Mouse (Mus musculus): ENCODE results near the gene Vmp1. TPM values are rescaled to one million over a fixed set of nuclear protein-coding genes. Genes with fewer than 3 reads are reported as not detected.

Vmp1 gene
- polyA plus RNA-seq, 1 experiment, result 132 TPM

DNA sequence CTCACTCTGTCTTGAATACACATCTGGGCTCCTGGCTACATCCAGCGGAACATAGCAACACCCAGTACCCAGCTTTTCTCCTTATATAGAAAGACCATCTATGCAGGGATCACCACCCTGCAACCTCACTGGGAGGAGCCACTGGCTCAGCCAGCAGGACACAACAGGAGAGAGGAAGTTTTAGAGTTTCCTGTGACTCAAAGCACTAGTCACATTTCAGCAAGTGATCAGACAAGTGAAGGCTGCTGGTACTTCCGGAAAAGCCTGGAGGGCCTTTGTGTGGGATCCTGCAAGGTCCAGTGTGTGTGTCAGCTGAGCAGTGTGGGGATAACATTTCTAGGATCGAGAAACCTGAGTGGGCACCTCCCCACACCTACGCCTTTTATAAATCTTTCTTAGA lies 106.4 kb downstream of the Vmp1 start:
- WGBS, result 87% methylated on average over 4 of the region's 4 CpGs
- no peak overlapping the region for H3K27ac ChIP-seq (ENCODE audit: insufficient read depth, low read length)
- no peaks in the 10 kb centered on the region for H3K27me3 ChIP-seq (ENCODE audit: control insufficient read depth, insufficient read depth, low read length)

DNA sequence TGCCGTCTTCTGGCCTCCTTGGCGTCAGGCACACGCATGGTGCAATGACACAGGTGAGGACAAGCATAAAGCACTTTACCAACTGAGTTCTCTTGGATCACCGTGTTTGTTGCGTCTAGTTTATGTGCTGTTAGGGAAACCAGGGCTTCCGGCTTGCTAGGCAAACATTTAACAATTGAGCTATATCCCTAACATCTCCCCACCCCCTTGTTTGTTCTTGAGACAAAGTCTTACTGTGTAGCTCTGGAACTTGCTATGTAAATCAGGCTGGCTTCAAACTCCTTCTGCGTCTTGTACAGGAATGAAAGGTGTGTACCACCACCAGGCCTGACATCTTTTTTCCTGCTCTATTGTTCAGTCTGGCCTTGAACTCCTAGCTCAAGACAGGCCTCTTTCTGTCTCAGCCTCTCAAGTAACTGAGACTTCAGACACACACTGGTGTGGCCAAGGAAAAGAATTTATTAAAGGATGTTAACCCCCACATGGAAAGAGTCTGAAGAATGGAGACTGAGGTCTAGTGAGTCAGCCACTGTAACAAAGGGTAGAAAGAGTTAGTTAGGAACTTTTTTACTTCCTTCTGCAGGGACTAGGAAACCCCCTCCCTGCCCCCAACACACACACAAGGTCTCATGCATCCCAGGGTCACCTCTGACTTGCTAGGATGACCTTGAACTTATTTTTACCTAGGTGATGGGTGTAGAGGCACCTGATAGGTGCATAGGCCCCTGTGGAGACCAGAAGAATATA lies 107.8 kb downstream of the Vmp1 start:
- H3K27me3 ChIP-seq (ENCODE audit: control insufficient read depth, insufficient read depth, low read length), result no peaks in the 10 kb centered on the region
- DNase-seq, result no peak
- WGBS, result 82% methylated on average over 7 of the region's 7 CpGs
- no peak overlapping the region for H3K4me3 ChIP-seq (replicated peaks; ENCODE audit: insufficient read depth, low read depth, low read length)
- H3K4me1 ChIP-seq (ENCODE audit: control insufficient read depth, insufficient read depth, low read length), result peaks cover 3% of the 10 kb centered on the region; the same call in 1 of the 2 replicates
- H3K27ac ChIP-seq (ENCODE audit: insufficient read depth, low read length), result no peak overlapping the region
- no peak for TF ChIP-seq POLR2A (IDR thresholded peaks at IDR 0.05; ENCODE audit: borderline replicate concordance, insufficient read depth, low read length)
- no peak for TF ChIP-seq CTCF (IDR thresholded peaks at IDR 0.05; ENCODE audit: borderline replicate concordance, insufficient read depth, low read depth, low read length)

More for the DNA sequence above, 106.4 kb downstream of the Vmp1 start:
- H3K4me1 ChIP-seq (ENCODE audit: control insufficient read depth, insufficient read depth, low read length), result no peaks in the 10 kb centered on the region
- H3K4me3 ChIP-seq (replicated peaks; ENCODE audit: insufficient read depth, low read depth, low read length), result no peak overlapping the region
- no peak for DNase-seq
- TF ChIP-seq POLR2A (IDR thresholded peaks at IDR 0.05; ENCODE audit: borderline replicate concordance, insufficient read depth, low read length) (no peak), CTCF (IDR thresholded peaks at IDR 0.05; ENCODE audit: borderline replicate concordance, insufficient read depth, low read depth, low read length) (no peak)

DNA sequence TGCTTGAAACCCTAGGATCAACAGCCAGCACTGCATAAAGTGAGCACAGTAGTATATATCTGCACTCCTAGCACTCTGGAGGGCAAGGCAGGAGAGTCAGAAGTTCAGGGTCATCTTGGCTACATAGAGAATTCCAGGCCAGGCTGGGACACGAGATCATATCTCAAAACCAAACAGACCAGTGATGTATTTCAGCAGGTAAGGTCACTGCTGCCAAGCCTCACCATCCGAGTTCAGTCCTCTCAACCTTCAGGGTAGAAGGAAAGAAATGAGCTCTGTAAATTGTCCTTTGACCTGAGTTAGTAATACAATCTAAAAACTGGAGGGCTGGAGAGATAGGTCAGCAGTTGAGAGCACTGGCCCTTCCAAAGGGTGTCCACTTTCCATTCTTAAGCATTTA lies 109.2 kb downstream of the Vmp1 start:
- no peak for DNase-seq
- TF ChIP-seq POLR2A (IDR thresholded peaks at IDR 0.05; ENCODE audit: borderline replicate concordance, insufficient read depth, low read length), result no peak
- TF ChIP-seq CTCF (IDR thresholded peaks at IDR 0.05; ENCODE audit: borderline replicate concordance, insufficient read depth, low read depth, low read length), result no peak
- Histone ChIP-seq H3K4me3 (replicated peaks; ENCODE audit: insufficient read depth, low read depth, low read length) (no peak overlapping the region), H3K27ac (ENCODE audit: insufficient read depth, low read length) (no peak overlapping the region), H3K27me3 (ENCODE audit: control insufficient read depth, insufficient read depth, low read length) (no peaks in the 10 kb centered on the region), H3K4me1 (ENCODE audit: control insufficient read depth, insufficient read depth, low read length) (peaks cover 3% of the 10 kb centered on the region; the same call in 1 of the 2 replicates)
- 68% methylated on average over 2 of the region's 2 CpGs for WGBS

DNA sequence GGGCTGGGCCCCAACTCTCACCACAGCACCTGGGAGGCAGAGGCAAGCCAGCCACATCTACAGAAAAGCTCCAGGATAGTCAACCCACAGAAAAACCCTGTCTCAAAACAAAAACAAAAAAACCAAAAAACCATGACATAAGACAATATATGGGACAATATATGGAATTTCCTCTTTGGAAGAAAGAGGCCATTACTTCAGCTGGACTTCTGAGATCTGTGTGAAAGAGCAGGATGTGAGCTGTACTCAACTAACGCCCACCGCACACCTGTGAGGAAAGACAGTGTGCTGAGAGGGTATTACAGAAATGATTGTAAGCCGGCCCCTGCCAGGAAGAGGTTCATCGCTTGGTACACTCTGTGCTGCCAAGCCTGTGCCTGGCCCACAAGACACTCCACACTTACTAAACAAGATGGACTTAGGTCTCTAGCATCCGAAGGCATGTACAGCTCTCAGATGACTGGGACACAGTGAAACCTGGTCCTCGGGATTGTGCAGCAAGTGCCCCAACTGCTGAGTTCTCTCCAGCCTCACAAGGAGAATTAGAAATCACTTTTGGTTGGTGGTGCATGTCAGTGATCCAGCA lies 109.9 kb downstream of the Vmp1 start:
- DNase-seq, result no peak
- Histone ChIP-seq H3K4me1 (ENCODE audit: control insufficient read depth, insufficient read depth, low read length) (peaks cover 3% of the 10 kb centered on the region; the same call in 1 of the 2 replicates), H3K27me3 (ENCODE audit: control insufficient read depth, insufficient read depth, low read length) (no peaks in the 10 kb centered on the region), H3K4me3 (replicated peaks; ENCODE audit: insufficient read depth, low read depth, low read length) (no peak overlapping the region), H3K27ac (ENCODE audit: insufficient read depth, low read length) (no peak overlapping the region)
- TF ChIP-seq POLR2A (IDR thresholded peaks at IDR 0.05; ENCODE audit: borderline replicate concordance, insufficient read depth, low read length) (no peak), CTCF (IDR thresholded peaks at IDR 0.05; ENCODE audit: borderline replicate concordance, insufficient read depth, low read depth, low read length) (no peak)
- 91% methylated on average over 6 of the region's 6 CpGs for WGBS

DNA sequence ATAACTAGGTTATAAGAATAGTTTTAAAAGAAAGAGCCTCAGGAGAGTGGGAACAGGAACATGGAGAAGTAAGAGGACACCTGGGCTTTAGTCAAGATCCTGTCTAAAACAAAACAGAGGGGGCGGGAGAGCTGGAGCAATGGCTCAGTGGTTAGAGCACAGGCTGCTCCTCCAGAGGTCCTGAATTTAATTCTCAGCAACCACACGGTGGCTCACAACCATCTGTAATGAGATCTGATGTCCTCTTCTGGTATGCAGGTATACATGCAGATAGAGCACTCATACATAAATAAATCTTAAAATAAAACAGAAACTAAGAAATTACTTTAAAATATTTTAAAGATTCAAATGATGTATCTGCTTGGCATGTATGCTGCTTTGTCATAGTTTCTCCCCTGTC lies 111.0 kb downstream of the Vmp1 start:
- 74% methylated on average over 2 of the region's 2 CpGs for WGBS
- TF ChIP-seq CTCF (IDR thresholded peaks at IDR 0.05; ENCODE audit: borderline replicate concordance, insufficient read depth, low read depth, low read length) (no peak), POLR2A (IDR thresholded peaks at IDR 0.05; ENCODE audit: borderline replicate concordance, insufficient read depth, low read length) (no peak)
- Histone ChIP-seq H3K27me3 (ENCODE audit: control insufficient read depth, insufficient read depth, low read length) (no peaks in the 10 kb centered on the region), H3K4me3 (replicated peaks; ENCODE audit: insufficient read depth, low read depth, low read length) (no peak overlapping the region), H3K27ac (ENCODE audit: insufficient read depth, low read length) (no peak overlapping the region), H3K4me1 (ENCODE audit: control insufficient read depth, insufficient read depth, low read length) (peaks cover 3% of the 10 kb centered on the region; the same call in 1 of the 2 replicates)
- DNase-seq, result no peak

DNA sequence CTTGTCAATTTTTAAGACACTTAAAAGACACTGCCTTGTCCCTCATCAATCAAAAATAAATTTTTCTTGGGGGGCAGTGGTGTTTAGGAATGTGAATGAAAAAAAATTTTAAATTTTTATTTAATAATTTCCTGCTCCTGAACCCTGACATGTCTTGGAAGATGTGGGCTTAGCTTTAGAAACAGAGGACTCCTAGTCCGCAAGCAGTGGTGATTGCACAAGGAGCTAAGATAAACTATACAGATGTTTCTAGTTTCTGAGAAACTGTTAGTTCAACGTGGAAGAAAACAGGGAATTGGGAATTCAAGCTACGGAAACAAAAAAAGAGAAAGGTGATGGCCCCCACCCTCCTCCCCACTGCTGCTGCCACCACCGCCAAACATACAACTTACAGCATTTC lies 111.8 kb downstream of the Vmp1 start:
- TF ChIP-seq CTCF (IDR thresholded peaks at IDR 0.05; ENCODE audit: borderline replicate concordance, insufficient read depth, low read depth, low read length), result no peak
- TF ChIP-seq POLR2A (IDR thresholded peaks at IDR 0.05; ENCODE audit: borderline replicate concordance, insufficient read depth, low read length), result no peak
- H3K4me1 ChIP-seq (ENCODE audit: control insufficient read depth, insufficient read depth, low read length), result peaks cover 3% of the 10 kb centered on the region; the same call in 1 of the 2 replicates
- WGBS, result 80% methylated on average over 4 of the region's 4 CpGs
- DNase-seq, result no peak
- no peak overlapping the region for H3K27ac ChIP-seq (ENCODE audit: insufficient read depth, low read length)
- H3K27me3 ChIP-seq (ENCODE audit: control insufficient read depth, insufficient read depth, low read length), result no peaks in the 10 kb centered on the region
- no peak overlapping the region for H3K4me3 ChIP-seq (replicated peaks; ENCODE audit: insufficient read depth, low read depth, low read length)

DNA sequence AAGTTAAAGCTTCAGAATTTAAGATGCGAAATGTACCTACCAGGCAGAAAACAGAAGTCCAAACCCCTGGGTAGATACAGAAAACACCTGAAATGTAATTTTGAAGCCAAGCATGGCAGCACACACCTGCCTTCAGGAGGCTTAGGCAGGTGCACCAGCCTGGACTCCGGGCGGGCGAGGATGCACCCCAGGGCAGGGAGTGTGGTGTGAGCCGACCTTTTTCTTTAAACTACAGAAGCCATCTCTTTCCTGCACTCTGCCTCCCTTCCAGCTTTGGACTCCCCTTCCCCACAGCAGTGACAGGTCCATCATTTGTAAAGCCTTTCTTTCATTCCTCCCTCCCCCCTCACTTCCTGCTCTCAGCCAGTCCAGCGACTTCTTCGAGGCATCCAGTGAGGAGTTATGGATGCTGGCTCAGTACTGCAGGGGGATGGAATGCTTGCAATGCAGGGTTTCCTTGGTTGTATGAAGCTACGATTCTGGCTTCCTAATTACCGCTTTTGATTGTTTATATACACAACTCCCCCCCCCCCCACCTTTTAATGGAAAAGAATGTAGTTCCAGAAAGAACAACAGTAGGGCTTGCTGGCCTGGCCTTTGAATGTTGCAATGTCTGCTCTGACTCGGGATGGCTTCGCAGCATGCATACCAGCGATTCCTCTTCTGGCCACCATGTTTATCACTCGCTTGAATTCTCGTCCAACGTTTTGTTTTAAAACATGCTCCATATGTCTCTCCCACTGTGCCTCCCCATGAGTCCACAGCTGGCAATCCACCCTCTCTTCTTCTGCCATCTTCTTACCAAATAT lies 112.4 kb downstream of the Vmp1 start:
- Histone ChIP-seq H3K4me1 (ENCODE audit: control insufficient read depth, insufficient read depth, low read length) (peaks cover 3% of the 10 kb centered on the region; the same call in 1 of the 2 replicates), H3K4me3 (replicated peaks; ENCODE audit: insufficient read depth, low read depth, low read length) (no peak overlapping the region), H3K27me3 (ENCODE audit: control insufficient read depth, insufficient read depth, low read length) (no peaks in the 10 kb centered on the region), H3K27ac (ENCODE audit: insufficient read depth, low read length) (no peak overlapping the region)
- TF ChIP-seq CTCF (IDR thresholded peaks at IDR 0.05; ENCODE audit: borderline replicate concordance, insufficient read depth, low read depth, low read length) (no peak), POLR2A (IDR thresholded peaks at IDR 0.05; ENCODE audit: borderline replicate concordance, insufficient read depth, low read length) (no peak)
- peak in 1 of 2 experiments; percentile 25 for DNase-seq
- 38% methylated on average over 15 of the region's 15 CpGs for WGBS
